Mouse (Mus musculus) bone marrow, adult 2 months (tissue): ENCODE measurements at regions not wholly inside any gene's neighbourhood (a gene's known extent, or its start where the extent isn't known, plus 50 kb on each side); places are given as distances from the start of the nearest gene placed in this dataset.

Experiments
- CTCF ChIP-seq: fragments of 200-500 bp; IDR thresholded peaks from 2 replicates; pipeline ENCODE4 v1.5.1; 2011; ENCODE audit warnings: low read length, control low read depth; ENCODE audit not compliant: control insufficient read depth, insufficient read depth
- POLR2A ChIP-seq: fragments of 200-500 bp; IDR thresholded peaks from 2 replicates; pipeline ENCODE4 v1.6.1; 2011; ENCODE audit warnings: low read depth, mild to moderate bottlenecking, control low read depth, low read length, borderline replicate concordance; ENCODE audit not compliant: control insufficient read depth

DNA sequence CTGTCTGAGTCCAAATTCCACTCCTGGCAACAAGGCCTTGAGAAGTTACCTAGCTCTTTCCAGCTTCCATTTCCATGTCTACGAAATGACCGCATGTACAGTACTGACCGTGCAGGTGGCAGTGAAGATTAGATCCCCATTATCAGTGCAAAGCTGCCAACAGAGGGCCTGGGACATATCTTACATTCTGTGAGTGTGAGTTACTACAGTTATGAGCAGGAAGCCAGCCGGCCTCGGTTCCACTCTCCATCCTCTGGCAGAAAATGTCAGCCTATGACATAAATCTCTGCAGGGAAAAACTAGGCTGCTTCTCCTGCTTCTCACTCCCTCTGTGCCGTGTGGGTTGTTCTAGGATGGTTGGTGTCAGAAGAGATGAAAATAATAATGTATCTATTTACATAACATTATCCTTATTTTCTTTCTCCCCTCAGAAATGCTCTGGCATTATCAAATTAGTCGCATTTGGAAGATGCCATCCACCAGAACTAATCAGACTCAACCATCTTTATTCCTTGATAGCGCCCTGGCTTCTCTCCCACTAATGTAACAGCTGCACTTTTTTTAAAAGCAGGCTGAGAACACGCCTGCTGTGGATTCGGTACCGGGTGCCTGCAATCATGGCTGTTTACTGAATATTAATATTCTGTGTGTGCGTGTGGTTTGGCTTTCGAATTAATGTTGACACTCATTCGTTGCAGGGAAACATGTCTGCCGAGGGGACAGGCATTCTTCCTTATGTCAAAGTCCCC is 77.5 kb downstream of the Dyrk2 start:
- TF ChIP-seq CTCF (no peak), POLR2A (no peak)
